In genomic region chr4:34882291-34882769, GRCm38 (mm10) we compare ENCODE assay signal across 9 mouse cellular contexts. TPM values are rescaled to one million over a fixed set of nuclear protein-coding genes. Genes with fewer than 3 reads are reported as not detected.
A peak's percentile ranks its signal among the peaks of the same experiment; 100 is the strongest.
DNase-seq lines count a peak whose midpoint lies in the region; ATAC-seq and TF ChIP-seq lines count a peak whose summit lies in the region.
"Had no signal": no experiment of that assay in that cellular context is flagged by ENCODE, and none has a peak within 500 bp of the region (broad histone marks: within the 10 kb centered on the region; RNA-seq: fewer than 3 reads in every experiment).

No protein-coding gene starts in this region.

- peak overlapping the region; percentile 71 for H3K4me3 ChIP-seq in layer of hippocampus, adult 2 months
- peak overlapping the region; percentile 92 for H3K4me3 ChIP-seq in kidney, postnatal 0 days (replicated peaks; ENCODE audit: low read depth, low read length)
- H3K4me3 ChIP-seq in lung, embryonic 14.5 days (ENCODE audit: low read depth, low read length): peak overlapping the region; percentile 93
- H3K4me3 ChIP-seq in neural tube, embryonic 15.5 days (replicated peaks): peak overlapping the region; percentile 86

- H3K27me3 ChIP-seq in kidney, postnatal 0 days (ENCODE audit: insufficient read depth, low read length): no peaks in the 10 kb centered on the region
- no peaks in the 10 kb centered on the region for H3K27me3 ChIP-seq in lung, embryonic 14.5 days (ENCODE audit: insufficient read depth, low read length)
- no peaks in the 10 kb centered on the region for H3K27me3 ChIP-seq in neural tube, embryonic 15.5 days (replicated peaks)

- TF ChIP-seq CTCF in layer of hippocampus, adult 2 months (conservative IDR thresholded peaks at IDR 0.05): no peak
- TF ChIP-seq CTCF in kidney, postnatal 0 days (IDR thresholded peaks at IDR 0.05; ENCODE audit: low read depth): no peak
- no peak for TF ChIP-seq CTCF in lung, embryonic 14.5 days (IDR thresholded peaks at IDR 0.05; ENCODE audit: low read depth)

- H3K4me1 ChIP-seq in kidney, postnatal 0 days (replicated peaks; ENCODE audit: insufficient read depth, low read length): peaks cover 6% of the 10 kb centered on the region; the same call in 1 of the 2 replicates
- peaks cover 10% of the 10 kb centered on the region; the same call in 1 of the 2 replicates for H3K4me1 ChIP-seq in lung, embryonic 14.5 days (ENCODE audit: insufficient read depth)
- H3K4me1 ChIP-seq in neural tube, embryonic 15.5 days: peaks cover 34% of the 10 kb centered on the region

- H3K4me2 ChIP-seq in kidney, postnatal 0 days (ENCODE audit: low read length): peak overlapping the region; percentile 68
- peak overlapping the region; percentile 84 for H3K4me2 ChIP-seq in lung, embryonic 14.5 days
- H3K4me2 ChIP-seq in neural tube, embryonic 15.5 days: peak overlapping the region; percentile 71

- peak overlapping the region; percentile 99 for H3K27ac ChIP-seq in layer of hippocampus, adult 2 months
- H3K27ac ChIP-seq in kidney, postnatal 0 days: peak overlapping the region; percentile 98
- H3K27ac ChIP-seq in lung, embryonic 14.5 days (ENCODE audit: low read depth): peak overlapping the region; percentile 99
- peak overlapping the region; percentile 99 for H3K27ac ChIP-seq in neural tube, embryonic 15.5 days (replicated peaks)

- no peaks in the 10 kb centered on the region for H3K9me3 ChIP-seq in kidney, postnatal 0 days (replicated peaks; ENCODE audit: low read length)
- no peaks in the 10 kb centered on the region for H3K9me3 ChIP-seq in lung, embryonic 14.5 days (ENCODE audit: low read depth, low read length)
- H3K9me3 ChIP-seq in neural tube, embryonic 15.5 days (replicated peaks): no peaks in the 10 kb centered on the region

- peak; percentile 72 for ATAC-seq in kidney, postnatal 0 days (replicated peaks; ENCODE audit: low FRiP score, low read depth)
- ATAC-seq in lung, embryonic 14.5 days (ENCODE audit: insufficient read depth): peak; percentile 71
- peak; percentile 67 for ATAC-seq in neural tube, embryonic 15.5 days (ENCODE audit: low FRiP score)

- peak overlapping the region; percentile 98 for H3K9ac ChIP-seq in kidney, postnatal 0 days (ENCODE audit: low read depth, low read length)
- peak overlapping the region; percentile 98 for H3K9ac ChIP-seq in lung, embryonic 14.5 days
- peak overlapping the region; percentile 96 for H3K9ac ChIP-seq in neural tube, embryonic 15.5 days (replicated peaks)

- H3K36me3 ChIP-seq in kidney, postnatal 0 days (ENCODE audit: insufficient read depth, low read length): no peaks in the 10 kb centered on the region
- no peaks in the 10 kb centered on the region for H3K36me3 ChIP-seq in lung, embryonic 14.5 days (ENCODE audit: insufficient read depth)
- H3K36me3 ChIP-seq in neural tube, embryonic 15.5 days: no peaks in the 10 kb centered on the region

- peak; percentile 19 to 24 for DNase-seq in layer of hippocampus, adult 2 months (ENCODE audit: low spot score in 2 of 2)
- DNase-seq in layer of hippocampus, adult 9-10 months (ENCODE audit: low spot score): no peak
- peak; percentile 79 for DNase-seq in cerebellum, postnatal 10 days
- DNase-seq in frontal cortex, postnatal 10 days (ENCODE audit: low spot score in 2 of 2): peak; percentile 40 to 58
- peak; percentile 78 for DNase-seq in kidney, postnatal 0 days (ENCODE audit: low spot score)
- peak; percentile 83 for DNase-seq in lung, embryonic 14.5 days
- DNase-seq in thymus, postnatal 10 days (ENCODE audit: low spot score in 2 of 2): peak; percentile 51 to 57

- WGBS in kidney, postnatal 0 days: under 1% methylated on average over 27 of the region's 58 CpGs
- under 1% methylated on average over 39 of the region's 58 CpGs for WGBS in lung, embryonic 14.5 days
- WGBS in neural tube, embryonic 15.5 days: under 1% methylated on average over 40 of the region's 58 CpGs

RNA-seq across cellular contexts. Expression of gene Zfp292, which starts 0.4 kb away (rescaled TPM):
- 10 to 100 TPM; 26.8 to 27.3 TPM for total RNA-seq in layer of hippocampus, adult 2 months (2021)
- 12.4 and 13.2 TPM in 2 replicates for polyA plus RNA-seq in kidney, postnatal 0 days (2015; fragmentation: Nextera tagmentation; extraction: Ambion mirVana)
- polyA plus RNA-seq in lung, embryonic 14.5 days (2014; fragmentation: Nextera tagmentation; extraction: Ambion mirVana): 24.5 and 24.7 TPM in 2 replicates
- 20.0 and 20.3 TPM in 2 replicates for polyA plus RNA-seq in neural tube, embryonic 15.5 days (2015; fragmentation: Nextera tagmentation; extraction: Ambion mirVana)

RNA-seq across cellular contexts. Expression of gene Cga, which starts 11.2 kb away (rescaled TPM):
- not detected for total RNA-seq in layer of hippocampus, adult 2 months (2021)
- polyA plus RNA-seq in kidney, postnatal 0 days (2015; fragmentation: Nextera tagmentation; extraction: Ambion mirVana): not detected in 2 replicates
- not detected in 2 replicates for polyA plus RNA-seq in lung, embryonic 14.5 days (2014; fragmentation: Nextera tagmentation; extraction: Ambion mirVana)
- 0.31 and 0.37 TPM in 2 replicates for polyA plus RNA-seq in neural tube, embryonic 15.5 days (2015; fragmentation: Nextera tagmentation; extraction: Ambion mirVana)
- total RNA-seq: gastrocnemius, postnatal 4 days had no signal
